In genomic region chr5:126343570-126343969, GRCm38 (mm10) we compare ENCODE assay signal across 17 mouse cellular contexts.
"Had no signal": no experiment of that assay in that cellular context is flagged by ENCODE, and none has a peak within 500 bp of the region (broad histone marks: within the 10 kb centered on the region; RNA-seq: fewer than 3 reads in every experiment).

No protein-coding gene starts in this region.

- H3K36me3 ChIP-seq: midbrain, embryonic 10.5 days; neural tube, embryonic 13.5 days; neural tube, embryonic 15.5 days had no signal

- DNase-seq: lung, adult 18-20 months; lung, embryonic 14.5 days; lung, postnatal 10 days; lung, postnatal 4 days; retina, postnatal 1 day; right cerebral cortex, adult 18-20 months; right cerebral cortex, postnatal 25 days; right cerebral cortex, postnatal 4 days; spleen, adult 18-20 months; thymus, adult 18-20 months; thymus, postnatal 14 days; thymus, postnatal 36 days had no signal

- H3K9ac ChIP-seq: liver, embryonic 14.5 days; lung, embryonic 14.5 days; neural tube, embryonic 13.5 days; neural tube, embryonic 15.5 days had no signal

- H3K4me2 ChIP-seq: lung, embryonic 14.5 days; neural tube, embryonic 13.5 days; neural tube, embryonic 15.5 days had no signal

- H3K27ac ChIP-seq: liver, embryonic 14.5 days; midbrain, embryonic 10.5 days; neural tube, embryonic 13.5 days; neural tube, embryonic 15.5 days had no signal

- H3K27me3 ChIP-seq: neural tube, embryonic 13.5 days; neural tube, embryonic 15.5 days had no signal

- H3K9me3 ChIP-seq: midbrain, embryonic 10.5 days; neural tube, embryonic 13.5 days; neural tube, embryonic 15.5 days had no signal

- H3K4me1 ChIP-seq: midbrain, embryonic 10.5 days; neural tube, embryonic 13.5 days; neural tube, embryonic 15.5 days had no signal

- H3K4me3 ChIP-seq: midbrain, embryonic 10.5 days; myocyte; neural tube, embryonic 13.5 days; neural tube, embryonic 15.5 days had no signal
